Mouse (Mus musculus) layer of hippocampus, adult 11-12 months (tissue): ENCODE results near the gene Gm8693.
"Not testable (repeated sequence)": the region's sequence is repeated elsewhere in the genome, so short reads cannot be mapped to it uniquely, and the experiment has no call there.

Experiments used
- DNase-seq: peaks from one replicate; pipeline ENCODE4 v3.0.0; 2022; ENCODE audit warnings: low spot score

Gm8693 gene

DNA sequence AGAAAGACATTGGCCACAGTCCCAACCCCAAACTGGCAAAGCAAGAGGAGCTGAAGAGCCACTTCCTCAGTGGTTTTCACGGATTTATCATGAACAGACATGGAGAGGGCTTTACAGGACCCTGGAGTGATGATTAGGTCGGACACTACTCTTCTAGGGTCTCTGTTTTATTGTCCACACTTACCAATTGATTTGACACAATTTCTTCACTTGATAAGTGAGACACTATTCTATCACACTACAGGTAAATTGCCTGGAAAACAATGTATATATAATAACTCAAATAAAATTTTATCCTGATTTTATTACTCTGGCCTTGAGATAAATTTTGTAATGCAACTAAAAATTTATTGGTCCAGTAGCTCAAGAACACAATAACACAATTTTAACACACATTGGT, at the start of gene Gm8693:
Gm8693 (minus strand) TSS at position 101 of the 400 bp plus-strand sequence.
- not testable (repeated sequence) for DNase-seq

DNA sequence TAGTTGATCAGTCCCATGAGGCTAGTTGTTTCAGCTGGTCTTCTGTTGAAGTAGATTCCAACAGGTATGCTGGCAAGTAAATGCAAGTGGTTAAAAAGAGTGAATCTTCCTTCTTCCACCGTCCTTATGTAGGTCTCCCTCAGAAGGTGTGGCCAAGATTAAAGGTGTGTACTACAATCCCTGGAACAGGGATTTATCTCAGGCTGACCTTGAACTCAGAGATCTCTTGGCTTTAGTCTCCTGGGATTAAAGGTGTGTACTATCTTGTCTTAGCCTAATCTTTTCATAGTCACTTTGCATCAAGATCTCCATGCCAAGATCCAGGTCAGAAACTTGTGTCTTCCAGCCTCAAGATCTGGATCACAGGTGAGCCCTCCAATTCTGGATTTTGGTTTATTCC, 27.5 kb upstream of the Gm8693 start, which contains the start of gene Gm4567:
Gm4567 (minus strand) TSS at position 101 of the 400 bp plus-strand sequence.
- DNase-seq: not testable (repeated sequence)

GRCm38 (mm10) chr7:22657718-22658117, 34.4 kb downstream of the Gm8693 start, which contains the start of gene Vmn1r155:
Gene Vmn1r155, plus strand, starts transcription at chr7:22658018.
- DNase-seq: not testable (repeated sequence)
